Mouse (Mus musculus) spleen, adult 18-20 months (tissue): Measurements from ENCODE around the gene Cyb561a3.
A peak's percentile ranks its signal among the peaks of the same experiment; 100 is the strongest.
"Not testable (repeated sequence)": the region's sequence is repeated elsewhere in the genome, so short reads cannot be mapped to it uniquely, and the experiment has no call there.

Experiments used
- DNase-seq, 2 experiments: peaks; one replicate each; pipeline ENCODE4 v3.0.0; 2022; ENCODE audit warnings: mixed read lengths in 2 of 2

The Cyb561a3 gene

DNA sequence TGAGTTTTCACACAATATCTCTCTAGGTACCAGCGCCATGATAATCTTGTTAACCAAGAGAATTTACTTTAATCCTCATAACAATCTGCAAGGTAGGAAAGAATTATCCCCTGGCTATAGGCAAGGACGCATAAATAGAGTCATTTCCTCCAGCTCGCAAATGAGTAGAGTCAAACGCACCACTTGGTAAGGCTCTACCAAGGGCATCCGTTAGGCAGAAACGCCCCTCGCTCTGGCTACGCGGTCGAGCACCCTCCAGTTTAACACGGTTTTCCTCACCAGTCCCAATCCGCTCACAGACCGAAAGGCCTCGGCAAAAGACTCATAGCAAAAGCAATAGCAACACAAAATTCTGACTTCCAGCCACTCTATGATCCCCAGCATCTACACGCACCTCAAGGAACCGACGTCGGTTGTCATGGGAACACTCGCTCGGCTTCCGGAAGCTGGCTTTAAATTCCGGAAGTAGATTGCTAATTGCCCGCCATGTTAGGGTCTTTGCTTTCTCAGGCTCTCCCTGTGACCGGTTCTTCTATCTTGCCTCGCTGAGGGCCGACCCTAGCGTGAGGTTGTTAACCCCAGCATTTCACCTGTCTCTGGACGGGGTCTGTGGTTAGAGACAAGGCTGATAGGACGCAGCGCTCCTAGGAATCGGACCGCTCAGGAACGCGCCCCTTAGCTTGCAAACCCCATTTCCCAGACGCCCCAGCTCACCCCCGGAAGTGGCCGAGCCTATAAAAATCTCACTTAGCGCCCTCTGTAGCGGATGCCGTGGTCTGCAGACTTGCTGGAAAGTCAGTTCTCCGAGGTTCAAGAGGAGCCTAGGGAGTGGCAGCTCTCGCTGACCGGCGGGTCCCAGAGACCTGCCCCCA, at the start of gene Cyb561a3, which contains the start of gene Tmem138:
TSS of gene Cyb561a3 (plus strand) at position 483 of the 872 bp plus-strand sequence.
TSS of gene Tmem138 (minus strand) at position 673 of the 872 bp plus-strand sequence.
- peak; percentile 88 to 89 for DNase-seq

DNA sequence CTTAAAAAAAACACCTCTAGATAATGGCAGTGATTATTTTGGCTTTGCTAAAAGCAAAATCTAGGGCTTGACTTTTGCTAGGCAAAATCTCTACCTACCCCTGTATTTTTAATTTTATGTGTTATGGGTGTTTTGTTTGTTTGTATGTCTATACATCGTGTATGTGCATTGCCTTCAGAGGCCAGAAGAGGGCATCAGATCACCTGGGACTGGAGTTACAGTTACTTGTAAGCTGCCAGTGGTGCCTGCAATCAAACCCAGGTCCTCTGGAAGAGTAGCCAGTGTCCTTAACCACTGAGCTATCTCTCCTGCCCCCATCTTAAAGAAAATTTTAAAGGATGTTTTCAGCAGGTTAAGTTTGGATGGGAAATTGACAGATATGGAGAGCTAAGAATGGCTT, 46.9 kb upstream of the Cyb561a3 start:
- DNase-seq: no peak

DNA sequence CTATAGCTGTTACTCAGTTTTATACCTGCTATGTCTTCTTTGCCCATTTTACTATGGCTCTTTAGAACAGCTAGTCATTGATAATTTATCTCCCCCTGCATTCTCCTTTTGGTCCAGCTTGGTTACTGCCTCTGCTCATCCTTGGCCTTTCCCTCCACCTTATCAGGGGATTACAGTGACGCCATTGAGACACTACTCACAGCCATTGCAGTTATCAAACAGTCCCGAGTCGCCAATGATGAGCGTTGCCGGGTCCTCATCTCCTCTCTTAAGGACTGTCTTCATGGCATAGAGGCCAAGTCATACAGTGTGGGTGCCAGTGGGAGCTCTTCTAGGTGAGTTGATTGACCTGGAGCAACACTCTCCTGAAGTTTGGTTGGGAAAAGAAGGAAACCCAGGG, 37.5 kb upstream of the Cyb561a3 start:
- no peak for DNase-seq

DNA sequence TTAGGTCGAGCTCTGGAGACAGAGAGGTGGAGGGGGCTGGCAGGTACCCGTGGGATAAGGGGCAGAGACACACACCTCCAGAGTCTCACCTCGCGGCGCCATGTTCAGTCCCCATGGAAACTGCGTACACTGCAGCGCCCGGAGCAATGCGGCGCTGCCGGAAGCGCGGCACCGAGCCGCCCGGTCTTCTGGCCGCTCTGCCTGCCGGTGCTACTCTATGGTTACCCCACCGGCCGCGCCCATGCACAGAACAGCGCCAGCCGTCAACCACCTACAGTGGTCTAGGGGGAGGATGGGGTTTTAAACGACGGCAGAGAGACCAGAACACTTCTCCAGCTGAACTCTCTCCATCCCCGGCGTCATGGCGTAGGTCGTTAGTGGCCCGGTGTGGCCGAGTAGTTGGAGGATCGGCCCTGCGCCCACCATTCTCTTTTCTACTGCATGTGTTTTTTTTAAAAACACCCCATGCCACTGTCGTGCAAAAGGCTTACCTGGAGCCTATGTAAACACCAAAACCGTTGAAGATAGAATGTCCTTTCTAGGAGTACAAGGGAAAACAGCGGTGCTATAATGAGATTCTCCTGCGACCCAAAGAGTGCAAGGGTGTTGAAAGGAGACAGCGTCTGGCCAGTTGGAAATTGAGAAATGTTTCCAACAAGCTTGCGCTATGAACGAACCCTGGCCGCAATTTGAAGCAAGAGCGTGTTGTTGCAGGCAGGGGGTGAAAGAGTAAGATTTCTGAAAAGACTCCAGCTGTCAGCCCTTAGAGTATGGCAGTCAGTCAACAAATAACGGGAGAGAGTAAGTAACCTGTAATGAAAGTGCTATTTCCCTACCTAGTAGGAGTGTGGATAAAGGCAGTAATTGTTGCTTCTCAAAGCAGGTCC, 21.1 kb upstream of the Cyb561a3 start, which contains the start of gene Tmem216:
TSS of gene Tmem216 (minus strand) at position 615 of the 887 bp plus-strand sequence.
- peak; percentile 70 to 80 for DNase-seq

DNA sequence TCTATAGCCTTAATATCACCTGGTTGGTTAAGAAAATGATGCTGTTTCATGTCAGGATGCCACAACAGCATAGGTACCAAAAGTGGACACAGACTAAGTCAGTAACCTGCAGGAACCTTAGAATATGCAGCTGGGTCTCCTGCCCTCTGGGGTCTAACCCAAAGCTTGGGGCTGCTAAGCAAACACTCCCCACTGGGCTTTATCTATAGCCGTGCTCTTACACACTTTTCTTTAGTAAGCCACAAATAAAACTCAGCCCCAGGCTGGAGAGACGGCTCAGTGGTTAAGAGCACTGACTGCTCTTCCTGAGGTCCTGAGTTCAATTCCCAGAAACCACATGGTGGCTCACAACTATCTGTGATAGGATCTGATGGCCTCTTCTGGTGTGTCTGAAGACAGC, 20.0 kb upstream of the Cyb561a3 start:
- DNase-seq: no peak

DNA sequence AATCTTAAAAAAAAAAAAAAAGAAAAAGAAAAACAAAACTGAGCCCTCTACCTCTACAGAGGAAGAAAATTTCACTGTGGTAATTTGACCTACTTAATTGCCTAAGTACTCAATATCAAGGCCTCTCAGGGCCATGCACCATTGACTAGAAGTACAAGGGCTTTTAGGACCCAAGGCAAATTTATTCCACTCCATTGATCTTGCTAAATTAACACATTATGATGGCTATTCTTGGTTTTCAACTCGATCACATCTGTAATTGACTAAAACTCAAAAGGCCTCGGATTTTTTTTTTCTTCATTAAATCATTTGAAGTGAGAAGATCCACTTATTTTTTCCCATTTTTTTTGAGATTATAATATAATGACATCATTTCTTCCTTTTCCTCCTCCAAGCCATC, 19.5 kb upstream of the Cyb561a3 start:
- no peak for DNase-seq

DNA sequence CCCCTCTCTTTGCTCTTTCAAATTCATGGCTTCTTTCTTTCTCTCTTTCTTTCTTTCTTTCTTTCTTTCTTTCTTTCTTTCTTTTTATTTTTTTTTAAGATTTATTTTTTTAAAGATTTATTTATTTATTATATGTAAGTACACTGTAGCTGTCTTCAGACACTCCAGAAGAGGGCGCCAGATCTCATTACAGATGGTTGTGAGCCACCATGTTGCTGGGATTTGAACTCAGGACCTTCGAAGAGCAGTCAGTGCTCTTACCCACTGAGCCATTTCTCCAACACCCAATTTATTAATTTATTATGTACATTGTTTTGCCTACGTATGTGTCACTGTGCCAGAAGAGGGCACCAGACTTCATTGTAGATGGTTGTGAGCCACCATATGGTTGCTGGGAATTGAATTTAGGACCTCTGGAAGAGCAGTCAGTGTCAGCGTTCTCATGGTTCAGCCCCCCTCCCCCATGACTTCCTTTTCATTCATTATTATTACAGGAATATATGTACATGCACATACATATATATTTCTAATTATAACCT, 19.1 kb upstream of the Cyb561a3 start:
- not testable (repeated sequence) for DNase-seq

DNA sequence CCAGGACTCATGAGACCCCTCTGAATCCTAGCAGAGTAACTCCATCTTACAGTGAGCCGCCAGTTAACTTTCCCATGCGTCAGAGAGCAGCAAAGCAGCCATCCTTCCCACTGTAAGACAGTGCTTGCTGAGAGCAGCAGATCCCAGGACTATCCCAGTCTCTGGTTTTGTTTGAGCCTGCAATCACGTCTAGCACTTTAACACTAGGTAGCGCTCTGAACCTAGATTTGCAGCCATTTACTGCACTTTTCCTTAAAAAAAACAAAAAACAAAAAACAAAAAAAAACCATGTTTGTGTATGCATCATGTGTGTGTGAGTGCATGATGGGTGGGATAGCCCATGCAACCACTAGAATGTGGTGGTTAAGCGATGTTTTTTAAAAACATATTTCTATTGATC, 16.9 kb upstream of the Cyb561a3 start:
- no peak for DNase-seq

DNA sequence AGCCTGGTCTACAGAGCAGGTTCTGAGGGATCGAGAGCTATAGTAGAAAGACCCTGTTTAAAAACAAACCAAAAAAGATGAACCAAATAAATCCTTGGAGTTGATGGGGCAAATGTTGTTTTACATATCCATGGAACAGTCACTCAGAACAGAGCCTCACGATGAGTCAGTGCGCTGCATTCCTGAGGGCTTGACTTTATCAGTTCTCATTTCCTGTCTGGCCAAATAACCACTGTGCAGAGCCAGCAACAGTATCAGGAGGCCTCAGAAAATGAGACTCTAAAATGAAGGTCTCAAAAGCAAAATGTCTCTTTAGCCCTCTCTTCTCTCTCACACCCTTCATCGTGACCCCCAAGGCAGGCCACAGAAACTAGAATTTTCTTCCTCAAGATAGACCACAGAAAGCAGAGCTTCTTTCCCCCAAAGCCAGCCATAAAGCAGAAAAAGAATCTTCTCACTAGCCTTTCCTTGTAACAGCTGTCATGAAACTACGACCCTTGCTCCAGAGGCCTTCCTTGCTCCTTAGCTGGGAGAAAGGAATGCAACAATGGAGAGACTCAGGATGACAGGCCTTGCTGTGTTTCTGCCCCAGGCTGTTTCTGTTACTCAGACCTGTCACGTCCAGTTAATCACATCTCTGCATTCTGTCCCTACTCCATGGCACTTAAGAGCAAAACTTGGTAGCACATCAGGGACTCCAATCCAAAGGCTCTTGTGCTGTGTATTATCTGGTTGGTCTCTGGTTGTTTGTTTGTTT, 15.2 kb upstream of the Cyb561a3 start:
- no peak for DNase-seq

DNA sequence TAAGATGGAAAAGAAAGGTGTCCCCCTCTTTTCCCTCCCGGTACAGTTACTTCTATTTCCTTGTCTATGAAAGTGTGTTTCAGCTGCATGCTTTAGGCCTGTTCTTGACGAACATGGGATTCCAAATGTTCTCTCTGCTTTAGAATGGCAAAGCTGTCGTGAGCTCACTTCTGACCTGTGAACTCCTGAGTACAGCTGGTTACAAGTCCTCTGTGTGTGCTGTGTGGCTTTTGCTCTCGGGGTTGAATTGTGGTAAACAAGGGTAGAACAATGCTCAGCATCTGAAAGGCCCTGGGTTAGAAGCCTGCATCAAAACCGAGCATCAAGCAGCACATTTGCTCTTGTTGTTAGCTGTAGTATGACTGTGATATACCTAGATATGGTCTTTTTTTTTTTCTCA, 14.6 kb upstream of the Cyb561a3 start:
- DNase-seq: no peak

DNA sequence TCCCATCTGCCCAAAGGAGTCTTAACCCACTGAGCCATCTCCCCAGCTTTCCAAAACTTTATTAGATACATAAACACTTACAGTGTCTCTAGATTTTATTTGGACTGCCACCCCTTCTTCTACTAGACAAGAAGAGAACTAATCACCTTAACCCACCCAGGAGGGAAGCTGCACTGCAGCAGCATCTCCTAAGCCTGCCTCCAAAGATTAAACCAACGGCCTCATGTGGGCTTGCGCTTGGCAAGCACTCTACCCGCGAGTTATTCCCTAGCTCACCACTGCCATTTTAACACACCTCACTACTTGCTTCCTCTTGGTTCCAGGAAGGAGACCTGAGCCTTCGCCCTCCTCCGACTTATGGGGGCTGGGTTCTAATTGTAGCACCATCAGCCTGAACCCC, 12.7 kb upstream of the Cyb561a3 start:
- no peak for DNase-seq

DNA sequence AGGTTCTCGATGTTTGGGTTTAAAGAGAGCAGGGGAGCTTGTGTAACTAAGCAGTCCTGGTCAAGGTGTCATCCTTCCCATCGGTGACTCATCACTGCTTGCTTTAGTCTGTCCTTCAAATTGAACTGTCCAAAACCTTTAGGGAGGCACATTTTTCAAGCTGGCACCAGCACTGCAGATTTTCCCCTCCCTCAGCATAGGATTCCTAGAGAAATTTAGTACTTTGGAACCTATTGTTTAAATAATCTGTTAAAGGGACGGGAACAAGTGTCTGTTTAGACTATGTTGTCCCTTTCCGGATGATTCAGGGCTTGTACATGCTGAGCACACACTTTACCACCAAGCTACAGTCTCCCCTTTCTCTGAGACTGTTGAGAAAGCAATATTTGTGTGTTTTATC, 11.8 kb upstream of the Cyb561a3 start:
- no peak for DNase-seq

DNA sequence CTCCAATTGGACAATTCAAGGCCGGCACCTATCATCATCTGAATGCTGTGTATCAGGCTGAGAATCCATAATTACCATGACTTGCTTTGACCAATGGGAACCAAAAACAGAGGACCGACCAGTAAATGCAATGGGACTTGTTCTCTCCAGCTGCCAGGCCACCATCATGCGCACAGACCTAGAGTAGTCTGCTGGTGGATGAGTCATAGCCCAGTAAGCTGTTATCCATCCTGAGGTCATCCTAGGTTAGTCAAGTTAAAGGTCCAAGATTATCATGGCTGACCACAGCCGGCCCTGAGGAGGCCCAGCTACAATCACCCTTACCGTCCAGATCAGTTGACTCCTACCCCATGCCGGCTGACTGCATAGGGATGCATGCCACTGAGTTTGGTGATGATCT, 7.3 kb upstream of the Cyb561a3 start:
- DNase-seq: no peak

DNA sequence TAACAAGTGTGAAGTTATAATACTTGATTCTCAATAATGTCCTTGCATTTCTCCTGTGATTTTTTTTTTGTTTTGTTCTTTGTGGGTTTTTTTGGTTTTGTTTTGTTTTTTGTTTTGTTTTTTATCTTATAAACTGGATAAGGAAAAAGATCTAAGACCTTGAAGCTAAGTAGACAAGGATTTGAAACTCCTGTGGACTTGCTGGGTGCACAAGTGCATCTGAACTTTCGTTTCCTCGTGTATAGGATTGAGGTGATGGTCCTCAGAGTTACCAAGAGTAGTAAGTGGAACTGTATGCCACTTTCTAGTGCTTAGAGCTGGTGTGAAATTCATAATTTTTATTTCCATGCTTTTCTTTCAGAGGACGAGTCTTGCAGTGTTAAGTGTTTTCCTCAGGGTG, 3.1 kb downstream of the Cyb561a3 start:
- no peak for DNase-seq

DNA sequence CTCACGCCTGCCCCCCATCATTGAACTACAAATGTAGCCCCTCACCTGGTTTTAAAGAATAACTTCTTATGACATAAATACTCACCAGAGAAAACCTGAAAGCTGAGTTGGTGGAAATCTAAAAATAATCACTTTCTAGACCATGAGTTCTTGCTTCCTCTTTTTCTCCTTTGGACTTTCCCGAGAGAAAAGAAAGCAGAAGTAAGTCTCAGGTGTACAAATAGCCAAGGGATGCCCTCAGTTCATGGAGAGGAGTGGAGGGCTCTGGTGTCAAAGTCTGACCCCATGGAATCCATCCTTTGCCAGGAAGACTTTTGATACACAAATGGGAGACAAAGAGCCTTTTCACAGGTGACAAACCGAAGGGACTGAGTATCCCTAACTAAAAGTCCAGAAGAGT, 3.8 kb downstream of the Cyb561a3 start:
- DNase-seq: no peak

DNA sequence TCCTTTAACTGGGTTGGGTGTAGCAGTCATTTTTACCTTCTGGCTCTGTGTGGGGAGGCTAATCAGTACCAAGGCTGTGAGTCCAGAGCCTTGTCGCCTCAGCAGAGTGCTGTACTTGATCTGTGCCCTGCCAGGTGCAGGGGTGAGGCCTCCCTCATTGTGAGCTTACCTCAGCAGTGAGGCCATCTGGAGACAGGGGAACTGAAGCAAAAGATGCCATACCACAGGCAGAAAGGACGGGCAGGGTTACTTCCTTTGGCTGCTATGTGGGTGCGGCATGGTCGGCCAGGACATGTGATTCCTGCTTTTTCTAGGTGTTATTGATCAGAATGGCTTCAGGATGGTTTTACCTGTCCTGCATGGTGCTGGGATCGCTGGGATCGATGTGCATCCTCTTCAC, 5.0 kb downstream of the Cyb561a3 start:
- peak; percentile 55 to 60 for DNase-seq

DNA sequence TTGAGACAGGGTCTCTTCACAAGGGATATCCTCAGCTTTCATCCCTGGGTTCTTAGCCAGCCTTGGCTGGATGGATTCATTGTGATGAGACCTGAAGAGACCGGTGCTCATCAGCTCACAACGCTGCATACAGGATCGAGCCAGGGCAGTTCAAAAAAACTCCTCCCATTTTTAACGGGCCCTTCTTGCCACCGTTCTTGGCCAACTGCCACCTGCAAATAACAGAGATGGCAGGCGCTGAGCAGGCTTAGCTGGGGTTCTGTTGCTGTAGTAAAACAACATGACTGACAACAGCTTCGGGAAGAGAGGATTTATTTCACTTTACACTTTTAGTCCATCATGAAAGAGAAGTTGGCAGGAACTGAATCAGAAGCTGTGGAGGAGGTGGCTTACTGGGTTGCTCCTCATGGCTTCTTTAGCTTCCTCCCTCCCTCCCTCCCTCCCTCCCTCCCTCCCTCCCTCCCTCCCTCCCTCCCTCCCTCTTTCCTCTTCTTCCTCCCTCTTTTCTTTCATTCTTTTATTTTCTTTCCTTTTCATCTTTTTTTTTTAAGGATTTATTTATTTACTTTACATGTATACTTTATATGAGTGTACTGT, 6.7 kb downstream of the Cyb561a3 start:
- no peak for DNase-seq

DNA sequence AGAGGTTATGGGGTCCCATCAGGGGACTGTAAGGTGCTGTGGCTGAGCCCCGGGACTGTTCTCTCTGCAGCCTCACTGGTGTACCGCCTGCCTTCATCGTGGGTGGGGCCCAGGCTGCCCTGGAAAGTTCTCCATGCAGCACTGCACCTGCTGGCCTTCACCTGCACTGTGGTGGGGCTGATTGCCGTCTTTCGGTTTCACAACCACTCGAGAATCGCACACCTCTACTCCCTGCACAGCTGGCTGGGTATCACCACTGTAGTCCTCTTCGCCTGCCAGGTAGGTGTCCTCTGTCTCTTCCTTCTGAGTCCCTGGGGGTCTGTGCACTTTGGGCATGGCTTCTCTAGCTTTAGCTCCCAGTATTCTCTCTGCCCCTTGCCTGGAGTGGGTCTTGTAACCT, 8.1 kb downstream of the Cyb561a3 start:
- peak; percentile 67 to 78 for DNase-seq

DNA sequence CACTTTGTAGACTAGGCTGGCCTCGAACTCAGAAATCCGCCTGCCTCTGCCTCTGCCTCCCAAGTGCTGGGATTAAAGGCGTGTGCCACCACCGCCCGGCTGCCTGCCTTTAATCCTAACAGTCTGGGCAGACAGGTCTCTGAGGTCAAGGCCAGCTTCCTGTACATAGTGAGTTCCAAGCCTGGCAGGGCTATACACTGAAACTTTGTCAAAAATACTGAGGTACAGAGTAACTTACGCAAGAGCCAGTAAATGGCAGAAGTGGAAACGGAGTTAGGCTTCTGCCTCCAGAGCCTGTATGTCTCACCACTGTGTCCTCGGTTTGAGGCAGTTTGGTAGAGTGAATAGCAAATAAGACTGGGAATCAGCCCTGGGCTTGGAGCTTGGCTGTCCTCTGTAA, 10.3 kb downstream of the Cyb561a3 start:
- no peak for DNase-seq

DNA sequence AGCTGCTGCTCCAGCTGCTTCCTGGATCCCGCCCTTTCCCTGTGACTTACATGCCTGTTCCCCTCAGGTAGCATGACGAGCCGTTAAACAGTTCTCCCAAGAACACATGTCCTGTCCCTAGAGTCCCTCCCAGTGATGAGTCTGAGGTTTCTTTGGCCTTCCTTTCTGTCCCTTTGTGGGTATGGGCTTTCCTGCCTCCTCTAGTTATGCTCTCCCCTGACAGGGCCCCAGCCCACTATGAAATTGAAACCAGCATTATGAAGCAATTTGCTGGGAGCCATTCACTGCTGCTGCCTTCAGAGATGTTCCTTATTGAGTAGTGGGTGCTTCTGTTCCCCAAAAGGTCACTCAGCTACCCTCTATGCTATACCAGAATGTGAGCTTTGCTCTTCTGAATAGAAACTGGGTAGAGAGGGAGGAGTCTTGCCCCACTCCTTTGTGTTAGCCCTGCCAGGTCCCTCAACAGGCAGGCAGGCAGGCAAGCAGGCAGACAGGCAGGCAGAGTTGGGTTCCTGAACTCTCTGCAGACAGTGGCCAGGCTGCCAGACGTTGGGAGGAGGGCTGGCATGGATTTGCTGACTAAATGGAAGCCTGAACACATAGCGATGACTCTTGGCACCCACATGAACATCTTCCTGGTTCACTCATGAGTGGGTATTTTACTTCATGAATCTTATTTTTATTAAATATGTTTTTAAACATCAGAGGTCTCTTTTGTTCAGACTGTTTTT, 12.3 kb downstream of the Cyb561a3 start:
- no peak for DNase-seq

DNA sequence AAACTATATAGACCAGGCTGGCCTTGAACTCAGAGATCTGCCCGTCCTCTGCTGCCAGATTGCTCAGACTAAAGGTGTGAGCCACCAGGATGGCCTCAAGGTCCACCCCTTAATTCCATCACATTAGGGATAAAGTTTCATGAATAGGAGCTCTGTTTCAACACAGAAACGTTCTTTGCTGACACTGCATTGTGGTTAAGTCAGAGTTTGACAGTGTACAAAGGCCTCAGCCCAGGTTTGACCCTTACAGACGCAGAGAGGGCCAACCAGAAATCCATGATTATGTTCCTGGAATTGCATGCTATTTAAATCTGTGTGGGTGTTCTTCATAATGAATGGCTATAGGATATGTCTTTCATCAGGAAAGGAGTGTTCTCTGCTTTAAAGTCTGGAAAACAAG, 13.3 kb downstream of the Cyb561a3 start:
- no peak for DNase-seq
